Mouse (Mus musculus) midbrain, embryonic 14.5 days (tissue): ENCODE measurements around the gene Borcs6. TPM values are rescaled to one million over a fixed set of nuclear protein-coding genes. Genes with fewer than 3 reads are reported as not detected.
"Not testable (repeated sequence)": the region's sequence is repeated elsewhere in the genome, so short reads cannot be mapped to it uniquely, and the experiment has no call there.

Experiments
- ATAC-seq: fragments of 200-750 bp; cut with Nextera tagmentation; 2 replicates; pipeline ENCODE4 v1.8.0; 2017; ENCODE audit warnings: moderate number of reproducible peaks, moderate library complexity; ENCODE audit not compliant: low FRiP score, low TSS enrichment
- DNase-seq: peaks from one replicate; pipeline ENCODE4 v3.0.0-alpha.2; 2015
- H3K27ac ChIP-seq: fragments of 300-500 bp; sonication (generic); replicated peaks from 2 replicates; pipeline ENCODE4 v1.5.1; 2014; ENCODE audit warnings: mild to moderate bottlenecking, low read depth, low read length, moderate library complexity
- H3K27me3 ChIP-seq: fragments of 300-500 bp; sonication (generic); 2 replicates; pipeline ENCODE4 v1.6.1; 2014; ENCODE audit warnings: low read length, control low read depth, mixed read lengths; ENCODE audit not compliant: control insufficient read depth, insufficient read depth
- H3K36me3 ChIP-seq: fragments of 300-500 bp; sonication (generic); 2 replicates; pipeline ENCODE4 v1.6.1; 2014; ENCODE audit warnings: low read length, control low read depth; ENCODE audit not compliant: control insufficient read depth, insufficient read depth
- H3K4me1 ChIP-seq: fragments of 300-500 bp; sonication (generic); 2 replicates; pipeline ENCODE4 v1.6.1; 2014; ENCODE audit warnings: mild to moderate bottlenecking, antibody characterized with exemption, low read length, control low read depth; ENCODE audit not compliant: control insufficient read depth, insufficient read depth
- H3K4me2 ChIP-seq: fragments of 300-500 bp; sonication (generic); 2 replicates; pipeline ENCODE4 v1.6.1; 2014; ENCODE audit warnings: mild to moderate bottlenecking, low read length, moderate library complexity
- H3K4me3 ChIP-seq: fragments of 300-500 bp; sonication (generic); replicated peaks from 2 replicates; pipeline ENCODE4 v1.5.1; 2014; ENCODE audit warnings: low read depth, low read length
- H3K9ac ChIP-seq: fragments of 300-500 bp; sonication (generic); replicated peaks from 2 replicates; pipeline ENCODE4 v1.6.1; 2014; ENCODE audit warnings: mild to moderate bottlenecking, low read length, moderate library complexity
- H3K9me3 ChIP-seq: fragments of 300-500 bp; sonication (generic); 2 replicates; pipeline ENCODE4 v1.6.1; 2016; ENCODE audit warnings: low read length, control low read depth, mixed read lengths; ENCODE audit not compliant: control insufficient read depth
- WGBS: fragments of 180-500 bp; shearing (Covaris S2); extraction: QIAGEN DNeasy Blood & Tissue Kit; methylation state at CpG from one replicate; pipeline ENCODE4 v1.1.7; 2014; 5-methylcytosine and 5-hydroxymethylcytosine counted together
- polyA plus RNA-seq: library from polyadenylated mRNA; unstranded; fragments of >200 nt; fragmentation: Nextera tagmentation; extraction: Ambion mirVana; gene quantifications from 2 replicates; pipeline ENCODE4 v1.2.1, GENCODE M21; 2014

The Borcs6 gene
- polyA plus RNA-seq, 1 experiment from 2014 or later: 17.3 TPM

GRCm38 (mm10) chr11:69092871-69093270 lies 33.4 kb downstream of the Borcs6 start:
- Histone ChIP-seq H3K36me3 (peaks cover 18% of the 10 kb centered on the region), H3K4me3 (no peak overlapping the region), H3K4me1 (peaks cover 42% of the 10 kb centered on the region), H3K9ac (no peak overlapping the region), H3K9me3 (no peaks in the 10 kb centered on the region), H3K27me3 (no peaks in the 10 kb centered on the region), H3K27ac (no peak overlapping the region), H3K4me2 (no peak overlapping the region)
- 87% methylated on average over 4 of the region's 4 CpGs for WGBS
- no peak for DNase-seq
- ATAC-seq: no peak

GRCm38 (mm10) chr11:69093856-69094255 lies 34.3 kb downstream of the Borcs6 start:
- not testable (repeated sequence) for DNase-seq, H3K9ac ChIP-seq, H3K9me3 ChIP-seq, H3K4me2 ChIP-seq, H3K27me3 ChIP-seq, H3K4me3 ChIP-seq, ATAC-seq, H3K27ac ChIP-seq
- WGBS: 86% methylated on average over 7 of the region's 7 CpGs
- H3K4me1 ChIP-seq: peaks cover 52% of the 10 kb centered on the region
- H3K36me3 ChIP-seq: peaks cover 18% of the 10 kb centered on the region

GRCm38 (mm10) chr11:69094697-69095429 lies 35.3 kb downstream of the Borcs6 start, which contains the start of gene Per1:
Gene Per1 (plus strand): TSS chr11:69095217.
- under 1% methylated on average over 37 of the region's 37 CpGs for WGBS
- DNase-seq: peak; percentile 99
- Histone ChIP-seq H3K9ac (peak within 1 kb of the TSS; percentile 37), H3K4me3 (peak within 1 kb of the TSS; percentile 43), H3K4me1 (peaks cover 47% of the 10 kb centered on the region), H3K4me2 (peak within 1 kb of the TSS; percentile 85), H3K27me3 (no peaks in the 10 kb centered on the region), H3K9me3 (no peaks in the 10 kb centered on the region), H3K27ac (peak within 1 kb of the TSS; percentile 70), H3K36me3 (peaks cover 13% of the 10 kb centered on the region)
- ATAC-seq: peak; percentile 93

GRCm38 (mm10) chr11:69095511-69096231 lies 36.2 kb downstream of the Borcs6 start:
- Histone ChIP-seq H3K4me2 (peak overlapping the region; percentile 85), H3K27me3 (no peaks in the 10 kb centered on the region), H3K9me3 (no peaks in the 10 kb centered on the region), H3K36me3 (peaks cover 5% of the 10 kb centered on the region), H3K4me3 (peak overlapping the region; percentile 43), H3K4me1 (peaks cover 48% of the 10 kb centered on the region), H3K27ac (peak overlapping the region; percentile 61), H3K9ac (peak overlapping the region; percentile 37)
- WGBS: 4% methylated on average over 27 of the region's 27 CpGs
- ATAC-seq (no peak), DNase-seq (no peak)

GRCm38 (mm10) chr11:69096360-69096986 lies 37.0 kb downstream of the Borcs6 start:
- H3K27me3 ChIP-seq: no peaks in the 10 kb centered on the region
- no peak for ATAC-seq
- peak overlapping the region; percentile 46; the same call in 1 of the 2 replicates for H3K9ac ChIP-seq
- WGBS: 19% methylated on average over 9 of the region's 9 CpGs
- peaks cover 12% of the 10 kb centered on the region for H3K36me3 ChIP-seq
- H3K27ac ChIP-seq: peak overlapping the region; percentile 78; the same call in 1 of the 2 replicates
- DNase-seq: no peak
- no peaks in the 10 kb centered on the region for H3K9me3 ChIP-seq
- peak overlapping the region; percentile 85 for H3K4me2 ChIP-seq
- peak overlapping the region; percentile 43 for H3K4me3 ChIP-seq
- peaks cover 48% of the 10 kb centered on the region for H3K4me1 ChIP-seq

- peaks cover 20% of the 10 kb centered on the region for H3K36me3 ChIP-seq
- ATAC-seq (no peak), DNase-seq (peak; percentile 86)
- WGBS: 3% methylated on average over 29 of the region's 29 CpGs
- H3K4me1 ChIP-seq: peaks cover 48% of the 10 kb centered on the region
- peak overlapping the region; percentile 46; the same call in 1 of the 2 replicates for H3K9ac ChIP-seq
- peak overlapping the region; percentile 22 for H3K4me3 ChIP-seq
- peak overlapping the region; percentile 85 for H3K4me2 ChIP-seq
- no peaks in the 10 kb centered on the region for H3K9me3 ChIP-seq
- H3K27ac ChIP-seq: peak overlapping the region; percentile 78
- H3K27me3 ChIP-seq: no peaks in the 10 kb centered on the region
These were observed 37.7 kb downstream of the Borcs6 start for GRCm38 (mm10) chr11:69096987-69097900.

- Histone ChIP-seq H3K9ac (peak overlapping the region; percentile 54; the same call in 1 of the 2 replicates), H3K9me3 (no peaks in the 10 kb centered on the region), H3K4me1 (peaks cover 48% of the 10 kb centered on the region), H3K4me3 (peak overlapping the region; percentile 52), H3K27me3 (no peaks in the 10 kb centered on the region), H3K27ac (peak overlapping the region; percentile 75), H3K36me3 (peaks cover 25% of the 10 kb centered on the region), H3K4me2 (peak overlapping the region; percentile 85)
- DNase-seq (no peak), ATAC-seq (no peak)
- 21% methylated on average over 8 of the region's 8 CpGs for WGBS
These were observed 38.7 kb downstream of the Borcs6 start for GRCm38 (mm10) chr11:69098039-69098761.
